Mouse (Mus musculus) kidney, embryonic 15.5 days (tissue): ENCODE data around the gene Prtg. TPM values are rescaled to one million over a fixed set of nuclear protein-coding genes. Genes with fewer than 3 reads are reported as not detected.

Source experiments
- ATAC-seq: fragments of 200-750 bp; cut with Nextera tagmentation; replicated peaks from 2 replicates; pipeline ENCODE4 v1.8.0; 2017; ENCODE audit warnings: moderate TSS enrichment; ENCODE audit not compliant: low FRiP score
- H3K27ac ChIP-seq: fragments of 300-500 bp; sonication (generic); 2 replicates; pipeline ENCODE4 v1.5.1; 2015; ENCODE audit warnings: mild to moderate bottlenecking, inconsistent platforms
- H3K27me3 ChIP-seq: fragments of 300-500 bp; sonication (generic); 2 replicates; pipeline ENCODE4 v1.6.1; 2015; ENCODE audit warnings: inconsistent platforms
- H3K36me3 ChIP-seq: fragments of 300-500 bp; sonication (generic); 2 replicates; pipeline ENCODE4 v1.6.1; 2015; ENCODE audit warnings: inconsistent platforms
- H3K4me1 ChIP-seq: fragments of 300-500 bp; sonication (generic); 2 replicates; pipeline ENCODE4 v1.6.1; 2015; ENCODE audit warnings: inconsistent platforms
- H3K4me2 ChIP-seq: fragments of 300-500 bp; sonication (generic); 2 replicates; pipeline ENCODE4 v1.6.1; 2015; ENCODE audit warnings: moderate library complexity, mild to moderate bottlenecking, inconsistent platforms
- H3K4me3 ChIP-seq: fragments of 300-500 bp; sonication (generic); replicated peaks from 2 replicates; pipeline ENCODE4 v1.5.1; 2015; ENCODE audit warnings: mild to moderate bottlenecking, inconsistent platforms
- H3K9ac ChIP-seq: fragments of 300-500 bp; sonication (generic); 2 replicates; pipeline ENCODE4 v1.6.1; 2015; ENCODE audit warnings: mild to moderate bottlenecking, inconsistent platforms
- H3K9me3 ChIP-seq: fragments of 300-500 bp; sonication (generic); replicated peaks from 2 replicates; pipeline ENCODE4 v1.6.1; 2016; ENCODE audit warnings: inconsistent platforms
- WGBS: fragments of 180-500 bp; shearing (Covaris S2); methylation state at CpG from one replicate; pipeline ENCODE4 v1.1.7; 2015; ENCODE audit warnings: mixed read lengths; 5-methylcytosine and 5-hydroxymethylcytosine counted together
- polyA plus RNA-seq: library from polyadenylated mRNA; unstranded; fragments of >200 nt; fragmentation: Nextera tagmentation; extraction: Ambion mirVana; gene quantifications from 2 replicates; pipeline ENCODE4 v1.2.1, GENCODE M21; 2015

Prtg gene
- polyA plus RNA-seq, 1 experiment from 2014 or later: 2.1 TPM

GRCm38 (mm10) chr9:72961959-72962358 lies 155.3 kb downstream of the Prtg start:
- Histone ChIP-seq H3K27ac (no peak overlapping the region), H3K4me1 (peaks cover 10% of the 10 kb centered on the region)

More at GRCm38 (mm10) chr9:72961959-72962358, 155.3 kb downstream of the Prtg start:
- no peaks in the 10 kb centered on the region for H3K27me3 ChIP-seq
- no peaks in the 10 kb centered on the region for H3K9me3 ChIP-seq
- no peak overlapping the region for H3K4me3 ChIP-seq
- 80% methylated on average over 15 of the region's 15 CpGs for WGBS
- no peak for ATAC-seq
- no peaks in the 10 kb centered on the region for H3K36me3 ChIP-seq
- no peak overlapping the region for H3K9ac ChIP-seq
- no peak overlapping the region for H3K4me2 ChIP-seq

Other genes with a start within 250 kb of the Prtg start
- gene Nedd4, start 144.5 kb upstream of the Prtg start, polyA plus RNA-seq: 647 and 670 TPM in 2 replicates
- 5.4 TPM in 2 replicates for gene Pygo1, start 118.8 kb downstream of the Prtg start, polyA plus RNA-seq
- 1.9 and 2.8 TPM in 2 replicates for gene Dyx1c1, start 151.9 kb downstream of the Prtg start, polyA plus RNA-seq
- gene Gm44503, start 152.0 kb downstream of the Prtg start, polyA plus RNA-seq: not detected in 2 replicates
- gene Ccpg1os, start 178.5 kb downstream of the Prtg start, polyA plus RNA-seq: 20.6 and 22.8 TPM in 2 replicates
- 34.7 and 36.6 TPM in 2 replicates for gene Ccpg1, start 178.6 kb downstream of the Prtg start, polyA plus RNA-seq
- 16.2 and 16.3 TPM in 2 replicates for gene Pigb, start 233.5 kb downstream of the Prtg start, polyA plus RNA-seq
- 5.2 and 7.1 TPM in 2 replicates for gene Rab27a, start 238.0 kb downstream of the Prtg start, polyA plus RNA-seq